Mouse (Mus musculus) small intestine, adult 2 months (tissue): ENCODE data around the gene Baz2b.

Experiments
- CTCF ChIP-seq: fragments of 200-500 bp; IDR thresholded peaks from 2 replicates; pipeline ENCODE4 v1.5.1; 2012; ENCODE audit warnings: low read depth, mild to moderate bottlenecking, control low read depth, inconsistent platforms, low read length, moderate library complexity, mixed read lengths; ENCODE audit not compliant: insufficient replicate concordance, insufficient read length; ENCODE audit errors: extremely low read depth
- POLR2A ChIP-seq: fragments of 200-500 bp; IDR thresholded peaks from 2 replicates; pipeline ENCODE4 v1.6.1; 2012; ENCODE audit warnings: low read depth, mild to moderate bottlenecking, control low read depth, inconsistent platforms, low read length, moderate library complexity

DNA sequence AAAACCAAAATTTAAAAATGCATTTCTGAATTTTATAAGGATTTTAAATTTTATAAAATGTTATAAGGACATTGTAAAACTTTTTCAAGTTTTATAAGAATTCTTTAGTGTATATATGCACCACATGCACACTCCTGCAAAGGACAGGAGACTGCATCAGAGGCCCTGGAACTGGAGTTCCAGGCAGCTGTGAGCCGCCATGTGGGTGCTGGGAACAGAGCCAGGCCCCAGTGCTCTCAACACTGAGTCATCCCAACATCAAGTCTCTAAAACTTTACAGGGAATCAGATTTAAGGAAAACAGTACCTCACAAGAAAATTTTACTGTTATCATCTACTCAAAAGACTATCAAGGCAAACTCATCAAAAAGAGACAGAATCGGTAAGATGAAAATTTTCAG lies 97.5 kb downstream of the Baz2b start:
- TF ChIP-seq CTCF (no peak), POLR2A (no peak)
